Mouse (Mus musculus) testis, adult 2 months (tissue): ENCODE results near the gene Rho.

Experiments used
- CTCF ChIP-seq: fragments of 200-500 bp; IDR thresholded peaks from 2 replicates; pipeline ENCODE4 v1.5.1; 2012; ENCODE audit warnings: low read depth, mild to moderate bottlenecking, inconsistent platforms, low read length, moderate library complexity; ENCODE audit not compliant: control insufficient read depth, insufficient read depth, insufficient replicate concordance
- POLR2A ChIP-seq: fragments of 200-500 bp; IDR thresholded peaks from 2 replicates; pipeline ENCODE4 v1.6.1; 2012; ENCODE audit warnings: low read depth, mild to moderate bottlenecking, inconsistent platforms, low read length, moderate library complexity; ENCODE audit not compliant: control insufficient read depth

DNA sequence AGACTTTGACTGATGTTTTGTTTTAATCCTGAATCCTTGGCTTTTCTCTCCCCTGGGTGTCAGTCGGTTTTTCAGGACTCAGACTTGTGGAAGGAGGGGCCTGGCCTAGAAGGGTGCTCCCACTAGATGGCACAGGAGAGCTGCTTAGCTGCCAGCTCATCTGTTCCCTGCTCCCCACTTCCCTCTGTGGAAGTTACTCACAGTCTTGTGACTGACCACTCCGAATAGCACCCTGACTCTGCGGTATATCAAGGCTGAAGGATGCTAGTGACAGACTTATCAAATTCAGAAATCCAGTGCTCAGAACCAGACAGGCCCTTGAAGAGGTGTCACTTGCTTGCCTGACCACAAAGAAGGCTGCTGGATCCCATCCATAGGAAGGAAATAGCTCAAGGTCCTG lies 30.5 kb upstream of the Rho start:
- TF ChIP-seq CTCF, result peak; percentile 73; the same call in 1 of the 2 replicates
- TF ChIP-seq POLR2A, result no peak
